Mouse (Mus musculus) kidney, embryonic 14.5 days (tissue): ENCODE data around the gene Umod. TPM values are rescaled to one million over a fixed set of nuclear protein-coding genes. Genes with fewer than 3 reads are reported as not detected.
A peak's percentile ranks its signal among the peaks of the same experiment; 100 is the strongest.

Experiments
- ATAC-seq: fragments of 200-750 bp; cut with Nextera tagmentation; 2 replicates; pipeline ENCODE4 v1.8.0; 2017; ENCODE audit warnings: moderate number of reproducible peaks, mild to moderate bottlenecking, moderate TSS enrichment, moderate library complexity; ENCODE audit not compliant: low FRiP score, low TSS enrichment
- H3K27ac ChIP-seq: fragments of 300-500 bp; sonication (generic); 2 replicates; pipeline ENCODE4 v1.5.1; 2014; ENCODE audit warnings: low read depth, mild to moderate bottlenecking, low read length, moderate library complexity, mixed read lengths
- H3K27me3 ChIP-seq: fragments of 300-500 bp; sonication (generic); 2 replicates; pipeline ENCODE4 v1.6.1; 2014; ENCODE audit warnings: mild to moderate bottlenecking, low read length; ENCODE audit not compliant: control insufficient read depth, insufficient read depth
- H3K36me3 ChIP-seq: fragments of 300-500 bp; sonication (generic); 2 replicates; pipeline ENCODE4 v1.6.1; 2014; ENCODE audit warnings: low read length, mixed read lengths; ENCODE audit not compliant: control insufficient read depth, insufficient read depth
- H3K4me1 ChIP-seq: fragments of 300-500 bp; sonication (generic); 2 replicates; pipeline ENCODE4 v1.6.1; 2014; ENCODE audit warnings: low read length, mixed read lengths; ENCODE audit not compliant: control insufficient read depth, insufficient read depth
- H3K4me2 ChIP-seq: fragments of 300-500 bp; sonication (generic); replicated peaks from 2 replicates; pipeline ENCODE4 v1.6.1; 2014; ENCODE audit warnings: low read depth, mild to moderate bottlenecking, low read length
- H3K4me3 ChIP-seq: fragments of 300-500 bp; sonication (generic); 2 replicates; pipeline ENCODE4 v1.5.1; 2014; ENCODE audit warnings: mild to moderate bottlenecking, low read length
- H3K9ac ChIP-seq: fragments of 300-500 bp; sonication (generic); 2 replicates; pipeline ENCODE4 v1.6.1; 2014; ENCODE audit warnings: low read depth, mild to moderate bottlenecking, low read length, moderate library complexity
- H3K9me3 ChIP-seq: fragments of 300-500 bp; sonication (generic); 2 replicates; pipeline ENCODE4 v1.6.1; 2016; ENCODE audit warnings: low read length; ENCODE audit not compliant: control insufficient read depth
- WGBS: fragments of 180-500 bp; shearing (Covaris S2); extraction: QIAGEN DNeasy Blood & Tissue Kit; methylation state at CpG from one replicate; pipeline ENCODE4 v1.1.7; 2014; 5-methylcytosine and 5-hydroxymethylcytosine counted together
- polyA plus RNA-seq: library from polyadenylated mRNA; unstranded; fragments of >200 nt; fragmentation: Nextera tagmentation; extraction: Ambion mirVana; gene quantifications from 2 replicates; pipeline ENCODE4 v1.2.1, GENCODE M21; 2014

The Umod gene
- polyA plus RNA-seq, 1 experiment from 2014 or later, result 1.7 TPM

GRCm38 (mm10) chr7:119476500-119477389 is 2.3 kb downstream of the Umod start:
- Histone ChIP-seq H3K27me3 (no peaks in the 10 kb centered on the region), H3K9me3 (no peaks in the 10 kb centered on the region), H3K36me3 (no peaks in the 10 kb centered on the region), H3K4me3 (no peak overlapping the region), H3K4me1 (no peaks in the 10 kb centered on the region), H3K27ac (no peak overlapping the region), H3K9ac (no peak overlapping the region), H3K4me2 (no peak overlapping the region)
- ATAC-seq, result peak; percentile 93
- whole genome bisulfite sequencing, result 60% methylated on average over 33 of the region's 33 CpGs

GRCm38 (mm10) chr7:119459185-119459584 is 19.9 kb downstream of the Umod start, which contains the start of gene Gp2:
Gp2 (minus strand) TSS chr7:119459285.
- Histone ChIP-seq H3K4me3 (no peak within 1 kb of the TSS), H3K9ac (no peak within 1 kb of the TSS), H3K4me2 (no peak within 1 kb of the TSS), H3K9me3 (no peaks in the 10 kb centered on the region), H3K27me3 (no peaks in the 10 kb centered on the region), H3K27ac (no peak within 1 kb of the TSS), H3K4me1 (no peaks in the 10 kb centered on the region), H3K36me3 (no peaks in the 10 kb centered on the region)
- ATAC-seq, result no peak
- WGBS, result 94% methylated on average over 6 of the region's 6 CpGs

- Histone ChIP-seq H3K9ac (no peak overlapping the region), H3K4me3 (no peak overlapping the region), H3K36me3 (no peaks in the 10 kb centered on the region), H3K27me3 (no peaks in the 10 kb centered on the region), H3K27ac (no peak overlapping the region), H3K9me3 (no peaks in the 10 kb centered on the region), H3K4me2 (no peak overlapping the region), H3K4me1 (no peaks in the 10 kb centered on the region)
- 80% methylated on average over 7 of the region's 7 CpGs for WGBS
- ATAC-seq, result no peak
Measured at GRCm38 (mm10) chr7:119454192-119454591, 24.9 kb downstream of the Umod start.

- Histone ChIP-seq H3K4me2 (no peak overlapping the region), H3K27ac (no peak overlapping the region), H3K4me1 (no peaks in the 10 kb centered on the region), H3K9me3 (no peaks in the 10 kb centered on the region), H3K27me3 (no peaks in the 10 kb centered on the region), H3K9ac (no peak overlapping the region), H3K36me3 (no peaks in the 10 kb centered on the region), H3K4me3 (no peak overlapping the region)
- ATAC-seq, result no peak
- WGBS, result 69% methylated on average over 4 of the region's 4 CpGs
Measured at GRCm38 (mm10) chr7:119443849-119444248, 35.2 kb downstream of the Umod start.

- Histone ChIP-seq H3K9ac (no peak overlapping the region), H3K27me3 (no peaks in the 10 kb centered on the region), H3K9me3 (no peaks in the 10 kb centered on the region), H3K4me1 (no peaks in the 10 kb centered on the region), H3K4me2 (no peak overlapping the region), H3K4me3 (no peak overlapping the region), H3K36me3 (no peaks in the 10 kb centered on the region), H3K27ac (no peak overlapping the region)
- 76% methylated on average over 1 of the region's 1 CpGs for WGBS
- ATAC-seq, result no peak
Measured at GRCm38 (mm10) chr7:119441938-119442337, 37.1 kb downstream of the Umod start.

- Histone ChIP-seq H3K27me3 (no peaks in the 10 kb centered on the region), H3K36me3 (no peaks in the 10 kb centered on the region), H3K27ac (no peak overlapping the region), H3K4me1 (no peaks in the 10 kb centered on the region), H3K4me2 (no peak overlapping the region), H3K9me3 (no peaks in the 10 kb centered on the region), H3K9ac (no peak overlapping the region), H3K4me3 (no peak overlapping the region)
- WGBS, result 15% methylated on average over 6 of the region's 6 CpGs
- no peak for ATAC-seq
Measured at GRCm38 (mm10) chr7:119427180-119427616, 51.9 kb downstream of the Umod start.

- Histone ChIP-seq H3K27ac (no peak overlapping the region), H3K4me2 (no peak overlapping the region), H3K27me3 (no peaks in the 10 kb centered on the region; the same call in 1 of the 2 replicates), H3K9me3 (no peaks in the 10 kb centered on the region), H3K4me1 (no peaks in the 10 kb centered on the region), H3K4me3 (no peak overlapping the region), H3K36me3 (no peaks in the 10 kb centered on the region), H3K9ac (no peak overlapping the region)
- no peak for ATAC-seq
- WGBS, result 8% methylated on average over 2 of the region's 2 CpGs
Measured at GRCm38 (mm10) chr7:119420730-119421129, 58.4 kb downstream of the Umod start.

- H3K9ac ChIP-seq, result no peak overlapping the region
- H3K9me3 ChIP-seq, result no peaks in the 10 kb centered on the region
- no peak overlapping the region for H3K27ac ChIP-seq
- no peaks in the 10 kb centered on the region for H3K4me1 ChIP-seq
- no peak for ATAC-seq
- no peaks in the 10 kb centered on the region for H3K36me3 ChIP-seq
- H3K27me3 ChIP-seq, result no peaks in the 10 kb centered on the region; the same call in 1 of the 2 replicates
- no peak overlapping the region for H3K4me2 ChIP-seq
- H3K4me3 ChIP-seq, result no peak overlapping the region
- WGBS, result 68% methylated on average over 1 of the region's 1 CpGs
Measured at GRCm38 (mm10) chr7:119418523-119418922, 60.6 kb downstream of the Umod start.
